Mouse (Mus musculus): ENCODE results near the gene Nek7. TPM values are rescaled to one million over a fixed set of nuclear protein-coding genes. Genes with fewer than 3 reads are reported as not detected.

The Nek7 gene
- polyA plus RNA-seq (2012; rRNA removed) = 24.6 and 24.9 TPM in 2 replicates

DNA sequence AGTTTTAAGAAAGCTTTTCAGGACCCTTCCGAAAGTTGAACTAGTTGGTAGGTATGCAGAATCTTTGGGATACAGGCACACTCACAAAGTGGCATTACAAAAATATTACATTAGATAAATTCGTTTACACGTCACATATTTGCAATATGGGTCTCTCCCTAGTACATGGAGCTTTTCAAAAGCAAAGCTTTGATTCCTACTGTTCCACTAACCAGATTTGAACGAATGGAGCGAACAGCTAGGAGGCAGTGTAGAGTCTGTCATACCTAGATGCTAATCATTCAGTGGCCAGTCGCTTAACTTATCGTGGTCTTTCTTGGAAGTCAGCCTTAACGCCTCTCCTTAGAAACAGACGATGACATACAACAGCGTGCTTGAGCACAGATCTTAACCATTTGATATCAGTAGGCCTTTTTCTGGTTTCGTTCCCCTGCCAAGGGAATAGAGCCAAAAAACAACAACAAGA is at the start of gene Nek7:
TSS of gene Nek7 (minus strand) at position 146 of the 466 bp plus-strand sequence.
- peak in 1 of 2 experiments; percentile 58 for DNase-seq (ENCODE audit: extremely low spot score in 1 of 2, low spot score in 1 of 2)

DNA sequence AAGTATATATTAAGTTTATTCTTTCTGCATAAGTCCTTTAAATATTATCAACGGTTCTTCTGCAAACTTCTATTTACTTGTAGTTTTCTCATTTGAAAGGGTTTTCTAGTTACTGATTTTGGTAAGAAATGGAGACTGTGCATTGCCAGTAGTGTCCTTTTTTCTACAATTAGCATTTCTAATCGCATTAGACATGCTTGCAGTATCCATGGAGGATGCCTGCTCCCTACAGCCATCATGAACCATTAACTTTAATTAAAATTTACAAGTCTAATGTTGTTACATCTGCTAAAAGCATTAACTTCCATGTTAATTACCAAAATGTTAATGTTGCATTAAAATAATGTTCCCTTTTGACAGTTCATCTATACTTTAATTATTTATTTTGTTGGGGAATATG is 42.4 kb upstream of the Nek7 start:
- DNase-seq (ENCODE audit: extremely low spot score in 1 of 2, low spot score in 1 of 2) = no peak

DNA sequence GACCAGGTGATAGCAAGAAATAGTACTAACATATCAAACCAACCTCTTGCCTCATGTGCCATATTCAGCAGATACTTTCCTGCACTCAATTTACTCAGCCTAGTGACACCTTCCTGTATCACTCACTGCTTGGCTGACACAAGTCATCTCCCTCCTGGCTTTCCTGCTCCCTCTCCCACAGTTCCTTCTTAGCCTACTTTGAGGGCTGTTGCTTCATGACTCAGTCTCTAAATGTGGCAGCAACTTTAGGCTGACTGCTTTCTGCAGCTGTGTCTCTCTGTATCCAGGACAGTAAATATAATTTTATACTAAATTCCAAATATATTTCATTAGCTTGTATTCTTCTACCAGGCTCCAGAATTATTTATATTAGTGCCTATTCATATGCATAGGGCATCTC is 34.3 kb upstream of the Nek7 start:
- DNase-seq (ENCODE audit: extremely low spot score in 1 of 2, low spot score in 1 of 2) = peak in 1 of 2 experiments; percentile 35

DNA sequence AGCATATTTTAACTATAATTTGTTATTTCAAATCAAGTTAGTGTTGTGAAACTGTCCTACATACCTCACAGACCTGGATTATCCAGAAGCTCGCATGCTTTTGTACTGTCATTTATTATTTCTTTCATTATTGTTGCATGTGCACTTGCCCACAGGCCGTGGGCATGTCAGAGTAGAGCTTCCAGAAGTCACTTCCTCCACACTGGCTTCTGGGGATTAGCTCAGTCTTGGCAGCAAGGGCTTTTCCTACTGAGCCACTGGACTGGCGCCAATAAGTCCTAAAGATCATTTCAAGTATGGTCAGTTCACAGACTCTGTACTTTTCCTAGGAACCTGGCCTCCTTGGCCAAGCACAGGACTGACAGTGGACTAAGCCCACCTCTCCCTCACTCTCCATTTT is 25.1 kb upstream of the Nek7 start:
- no peak for DNase-seq (ENCODE audit: extremely low spot score in 1 of 2, low spot score in 1 of 2)

DNA sequence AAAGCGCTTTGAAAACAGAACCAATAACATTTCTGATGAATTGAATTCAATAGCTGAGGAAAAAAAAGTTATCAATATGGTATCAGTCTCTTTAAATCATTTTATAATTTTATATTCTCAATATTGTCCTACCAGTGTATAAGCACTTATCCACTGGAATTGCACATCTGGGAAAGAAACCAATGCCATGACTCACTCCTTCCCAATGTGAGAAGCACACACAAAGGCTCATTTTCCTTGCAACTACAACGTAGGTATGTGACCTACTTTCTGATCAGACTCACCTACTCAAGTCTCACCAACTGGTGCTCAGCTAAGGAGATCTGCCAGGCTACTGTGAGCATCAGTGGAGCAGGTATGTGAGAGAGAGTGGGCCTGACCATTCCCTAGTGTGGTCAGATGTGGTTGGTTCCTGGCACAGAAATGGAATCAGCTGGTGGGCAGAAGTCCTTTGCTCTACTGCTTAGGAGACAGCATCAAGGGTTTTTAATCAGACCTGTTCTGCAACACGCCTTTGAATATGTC is 23.4 kb upstream of the Nek7 start:
- no peak for DNase-seq (ENCODE audit: extremely low spot score in 1 of 2, low spot score in 1 of 2)

DNA sequence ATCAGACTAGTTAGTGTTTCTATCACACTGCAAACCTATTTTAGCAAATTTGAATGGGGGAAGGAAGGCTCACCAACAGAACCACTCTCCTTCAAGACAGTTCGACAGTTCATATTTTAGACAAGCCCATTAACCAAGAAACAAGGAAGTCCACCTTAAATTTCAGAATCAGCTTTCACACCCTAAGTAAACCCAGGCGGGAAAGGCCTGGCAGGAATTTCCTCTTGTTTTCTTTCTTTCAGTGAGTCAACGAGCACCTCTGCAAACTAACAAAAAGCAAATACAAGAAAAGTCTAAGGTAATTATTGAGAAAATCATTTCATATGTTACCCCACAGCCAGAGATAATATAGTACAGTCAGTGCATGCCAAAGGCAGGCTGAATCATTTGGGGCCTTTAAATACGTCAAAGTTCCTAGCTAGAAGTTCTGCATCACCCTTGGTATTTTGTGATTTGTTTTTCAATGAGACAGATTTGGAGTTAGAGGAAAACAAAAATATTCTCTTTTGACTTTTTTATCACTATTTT is 21.1 kb upstream of the Nek7 start:
- DNase-seq (ENCODE audit: extremely low spot score in 1 of 2, low spot score in 1 of 2) = no peak

DNA sequence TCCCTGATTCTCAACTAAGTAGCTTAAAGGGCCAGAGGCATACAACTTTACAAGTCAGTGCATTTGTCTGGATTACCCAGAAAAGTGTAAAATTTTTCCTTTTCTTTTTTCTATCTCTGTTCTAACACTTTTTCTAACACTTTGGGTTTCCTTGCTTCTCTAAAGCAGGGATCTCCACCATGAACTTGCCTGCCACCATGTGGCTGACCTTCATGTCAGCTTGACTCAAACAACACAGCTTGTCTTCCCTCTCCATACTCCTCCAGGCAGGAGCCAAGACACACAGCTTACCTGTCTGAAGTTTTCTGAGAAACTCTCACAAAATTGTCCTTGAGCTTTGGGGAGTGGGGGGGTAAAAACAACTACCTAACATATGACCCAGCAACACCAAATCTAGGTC is 17.9 kb upstream of the Nek7 start:
- peak in 1 of 2 experiments; percentile 37 for DNase-seq (ENCODE audit: extremely low spot score in 1 of 2, low spot score in 1 of 2)

DNA sequence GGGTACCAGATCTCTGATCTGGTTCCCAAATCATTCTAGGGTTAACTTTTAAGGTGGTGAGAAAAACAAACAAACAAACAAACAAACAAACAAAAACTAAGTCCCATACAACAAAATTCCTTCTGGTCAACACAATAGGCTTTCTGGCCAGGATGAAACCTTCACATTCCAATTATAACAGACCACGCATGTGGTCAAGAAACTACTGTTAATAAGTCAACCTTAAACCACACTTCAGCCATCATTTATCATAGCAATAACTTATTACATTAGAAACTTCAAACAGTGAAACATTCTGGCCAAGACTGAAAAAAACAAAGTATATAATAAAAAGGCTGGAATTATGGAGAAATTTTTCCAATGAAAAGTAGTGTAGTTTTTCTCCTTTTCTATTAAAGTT is 14.6 kb upstream of the Nek7 start:
- no peak for DNase-seq (ENCODE audit: extremely low spot score in 1 of 2, low spot score in 1 of 2)

DNA sequence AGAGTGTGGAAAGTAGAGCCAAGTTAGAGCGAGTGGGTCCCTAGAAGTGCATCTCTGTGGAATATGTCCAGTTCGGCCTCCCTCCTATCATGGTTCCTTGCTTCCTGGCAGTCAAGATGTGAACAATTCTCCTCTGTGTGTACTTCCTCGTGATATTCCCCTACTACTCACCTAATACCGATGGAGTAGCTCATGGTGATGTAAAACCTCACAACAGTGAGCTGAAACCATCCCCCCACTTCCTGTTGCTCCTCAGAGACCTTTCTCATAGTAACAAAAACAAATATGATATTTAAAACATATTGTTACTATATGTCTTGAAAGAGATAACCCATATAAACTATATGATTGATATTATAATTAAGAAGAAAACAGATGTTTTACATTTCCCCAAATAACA is 9.0 kb upstream of the Nek7 start:
- DNase-seq (ENCODE audit: extremely low spot score in 1 of 2, low spot score in 1 of 2) = no peak

DNA sequence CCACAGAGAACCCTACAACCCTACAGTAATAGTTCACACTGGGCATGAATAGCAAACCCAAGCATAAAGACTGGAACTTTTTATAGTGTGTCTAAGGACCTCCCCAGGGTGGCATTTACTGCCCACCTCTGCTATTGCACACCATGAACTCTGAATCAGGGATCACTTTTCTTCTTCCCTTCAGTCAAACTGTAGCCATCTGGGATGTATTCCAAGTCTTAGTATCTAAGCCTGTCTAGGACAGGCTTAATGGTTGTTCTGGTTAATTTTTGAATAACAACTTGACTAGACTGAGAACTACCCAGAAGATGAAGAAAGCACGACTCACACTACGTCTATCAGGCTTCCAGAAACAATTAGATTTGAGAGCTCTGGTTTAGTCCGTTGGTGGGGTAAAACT is 8.5 kb upstream of the Nek7 start:
- DNase-seq (ENCODE audit: extremely low spot score in 1 of 2, low spot score in 1 of 2) = no peak

DNA sequence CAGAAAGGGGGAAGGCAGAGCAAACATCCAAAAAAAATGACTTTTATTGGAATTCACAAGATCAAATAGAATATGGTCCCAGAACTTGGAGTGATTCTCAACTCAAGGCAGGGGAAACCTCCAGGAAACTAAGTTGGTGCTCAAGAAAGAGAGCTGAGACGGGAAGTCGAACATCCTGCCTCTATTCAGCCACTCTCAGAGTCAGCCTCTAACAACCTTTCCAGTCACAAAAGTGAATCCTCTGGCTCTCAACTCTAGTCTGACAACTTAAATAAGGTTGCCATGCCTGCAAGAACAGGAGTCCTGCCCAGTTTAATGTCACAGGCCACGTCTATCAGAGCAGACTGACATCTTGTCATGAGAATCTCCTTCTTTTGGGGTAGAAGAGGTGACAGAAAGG is 7.9 kb upstream of the Nek7 start:
- no peak for DNase-seq (ENCODE audit: extremely low spot score in 1 of 2, low spot score in 1 of 2)

DNA sequence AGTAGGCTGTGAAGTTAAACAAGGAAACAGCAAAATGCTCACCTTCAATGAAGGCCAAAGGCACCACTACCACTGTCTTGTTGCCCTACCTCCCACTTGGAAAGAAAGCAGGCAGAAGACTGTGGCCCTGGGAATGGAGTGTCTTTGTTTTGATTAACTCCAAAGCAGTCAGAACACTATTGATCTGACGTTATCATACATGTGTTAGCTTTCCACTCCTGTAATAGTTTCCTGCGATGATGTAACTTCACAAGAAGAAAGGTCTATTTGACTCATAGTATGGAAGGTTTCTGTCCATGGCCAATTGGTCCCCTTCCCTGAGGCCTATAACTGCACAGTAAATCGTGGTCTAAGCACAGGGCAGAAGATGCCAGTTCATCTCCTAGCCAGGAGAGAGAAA is 6.3 kb upstream of the Nek7 start:
- no peak for DNase-seq (ENCODE audit: extremely low spot score in 1 of 2, low spot score in 1 of 2)

DNA sequence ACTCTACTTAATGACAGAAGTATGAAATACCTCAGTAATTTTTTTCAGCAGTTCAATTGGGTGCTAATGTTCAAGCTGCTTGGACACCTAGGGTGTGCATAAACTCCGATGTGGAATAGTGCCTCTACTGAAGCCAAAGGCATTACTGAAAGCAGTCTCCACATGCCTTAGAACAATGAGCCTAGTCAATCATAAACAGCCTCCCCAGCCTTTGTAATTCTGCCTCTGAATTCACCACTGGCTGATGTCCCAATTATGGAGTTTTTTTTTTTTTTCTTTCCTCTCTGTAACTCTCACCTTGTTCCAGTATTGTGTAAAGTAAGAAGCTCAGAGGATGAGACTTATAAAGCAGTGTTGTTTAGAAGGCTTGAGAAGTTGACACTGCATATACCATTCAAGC is 3.9 kb upstream of the Nek7 start:
- DNase-seq (ENCODE audit: extremely low spot score in 1 of 2, low spot score in 1 of 2) = no peak

DNA sequence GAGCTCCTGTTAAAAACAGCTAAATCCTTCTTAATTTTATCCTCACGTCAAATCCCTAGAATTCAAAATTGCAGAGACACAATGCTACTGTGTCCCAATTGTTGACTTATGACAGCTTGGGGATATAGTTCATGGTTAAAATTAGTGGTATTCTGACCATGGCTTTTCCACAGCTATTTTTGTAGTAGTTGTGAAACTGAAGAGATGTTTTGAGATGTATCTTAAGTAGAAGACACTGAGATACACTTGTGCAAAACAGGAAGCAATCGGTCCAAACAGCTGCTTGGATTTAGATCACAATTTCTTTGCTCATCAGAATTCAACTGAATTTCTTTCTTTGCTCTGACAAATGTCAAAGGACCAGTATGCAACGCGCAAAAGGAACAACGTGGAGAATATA is 2.9 kb upstream of the Nek7 start:
- DNase-seq (ENCODE audit: extremely low spot score in 1 of 2, low spot score in 1 of 2) = no peak

DNA sequence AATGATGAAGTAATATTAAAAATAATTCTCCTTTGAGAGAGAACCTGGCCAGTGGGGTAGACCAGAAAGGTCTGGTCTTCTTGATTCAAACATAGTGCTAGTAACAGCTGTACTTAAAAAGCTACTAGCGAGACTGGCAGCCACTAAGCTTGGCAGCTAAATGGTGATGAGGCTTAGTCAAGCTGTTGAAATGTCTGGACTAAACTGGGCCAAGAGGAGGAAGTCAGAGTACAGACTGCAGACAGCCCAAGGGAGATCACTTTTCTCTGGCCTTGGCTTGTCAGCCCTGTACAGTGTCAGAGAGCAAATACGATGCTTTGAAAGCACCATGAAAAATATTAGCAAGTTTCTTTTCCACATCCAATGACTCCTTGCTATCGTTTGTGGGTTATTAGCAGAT is 2.5 kb upstream of the Nek7 start:
- no peak for DNase-seq (ENCODE audit: extremely low spot score in 1 of 2, low spot score in 1 of 2)

DNA sequence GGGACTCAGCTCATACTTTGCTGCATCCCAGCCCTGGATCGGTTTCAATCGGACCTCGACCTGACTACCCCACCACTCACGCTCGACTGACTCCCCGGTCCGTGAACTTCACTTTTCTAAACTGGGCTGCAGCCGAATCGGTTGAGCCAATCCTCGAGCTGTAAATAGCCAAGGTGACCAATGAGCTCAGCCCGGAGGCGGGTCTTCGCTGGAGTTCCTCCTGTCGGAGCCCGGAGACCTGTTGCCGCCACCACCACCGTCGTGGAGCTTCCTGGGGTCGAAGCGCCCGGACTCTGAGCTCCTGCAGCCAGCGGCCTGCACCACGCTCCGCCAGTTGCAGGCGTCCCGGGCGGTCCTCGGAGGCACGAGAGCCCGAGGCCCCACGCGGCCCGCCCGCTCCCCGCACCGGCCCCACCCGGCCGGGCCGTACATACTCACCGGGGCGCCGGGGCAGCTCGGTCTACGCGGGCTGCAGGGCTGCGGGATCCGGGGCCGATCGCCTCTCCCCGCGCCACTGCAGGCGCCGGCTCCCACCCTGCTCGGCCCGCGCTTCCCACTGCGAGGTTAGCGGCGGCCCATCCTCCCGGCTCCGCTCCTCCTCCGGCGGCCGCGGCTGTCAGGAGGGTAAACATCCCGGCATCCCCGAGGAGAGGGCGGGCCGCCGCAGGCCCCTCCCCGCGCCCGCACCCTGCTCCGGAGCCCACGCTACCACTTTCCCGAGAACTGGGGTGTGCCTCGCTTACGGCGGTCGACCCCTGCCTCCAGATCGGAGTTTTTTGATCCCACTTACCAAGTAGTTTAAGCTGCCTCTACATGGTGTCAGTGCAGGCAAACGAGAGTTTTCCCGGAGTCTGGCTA is 598 bp downstream of the Nek7 start:
- DNase-seq (ENCODE audit: extremely low spot score in 1 of 2, low spot score in 1 of 2) = peak; percentile 95 to 98

DNA sequence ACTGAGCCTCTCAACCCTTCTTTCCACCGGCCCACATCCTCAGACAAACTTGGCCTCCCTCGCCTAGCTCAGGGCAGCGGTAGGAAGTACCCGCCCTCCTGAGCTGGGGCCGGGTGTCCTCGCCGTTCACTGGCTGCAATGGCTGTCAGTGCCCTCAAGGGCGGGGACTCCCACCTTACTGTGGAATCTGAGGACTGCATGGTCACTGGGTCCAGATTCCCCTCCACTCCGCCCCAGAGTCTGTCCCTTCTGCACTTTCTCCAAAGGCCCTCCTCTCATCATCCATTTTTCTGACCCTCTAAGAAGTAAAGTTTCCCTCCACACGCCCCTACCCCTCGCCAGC is 2.0 kb downstream of the Nek7 start:
- peak; percentile 69 to 80 for DNase-seq (ENCODE audit: extremely low spot score in 1 of 2, low spot score in 1 of 2)

DNA sequence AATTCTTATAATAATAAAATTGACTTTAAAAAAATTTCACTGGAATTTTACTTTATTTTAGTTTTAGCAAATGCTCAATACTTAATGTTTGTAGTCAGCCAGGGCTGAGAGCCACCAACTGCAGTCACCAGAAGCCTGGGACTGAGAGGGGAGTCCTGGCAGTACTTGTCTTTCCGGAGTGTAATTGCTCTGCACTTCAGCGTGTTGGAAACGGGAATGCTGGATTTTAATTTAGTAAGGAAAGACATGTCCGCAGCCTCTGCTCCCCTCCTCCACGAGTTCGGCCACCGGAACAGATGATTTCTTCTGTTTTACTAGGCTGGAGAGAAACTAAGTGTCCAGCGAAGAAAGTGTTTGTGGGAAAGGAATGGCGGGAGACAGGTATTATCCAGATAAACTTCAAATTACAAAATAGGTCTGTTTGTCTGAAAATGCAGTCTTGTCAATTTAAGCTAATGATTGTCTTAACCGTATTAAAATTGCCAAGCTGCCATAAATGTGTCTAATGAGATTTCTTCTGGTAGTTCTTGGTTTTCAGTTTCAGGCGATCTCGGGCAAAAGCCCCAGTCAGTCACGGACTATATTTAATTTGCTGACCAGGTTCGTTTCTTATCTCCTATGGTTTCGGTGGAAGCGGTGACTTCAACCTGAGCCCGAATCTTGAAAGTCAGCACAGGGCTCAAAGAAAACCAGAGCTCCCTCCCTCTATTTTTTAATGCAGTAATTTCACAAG is 2.5 kb downstream of the Nek7 start:
- DNase-seq (ENCODE audit: extremely low spot score in 1 of 2, low spot score in 1 of 2) = no peak

DNA sequence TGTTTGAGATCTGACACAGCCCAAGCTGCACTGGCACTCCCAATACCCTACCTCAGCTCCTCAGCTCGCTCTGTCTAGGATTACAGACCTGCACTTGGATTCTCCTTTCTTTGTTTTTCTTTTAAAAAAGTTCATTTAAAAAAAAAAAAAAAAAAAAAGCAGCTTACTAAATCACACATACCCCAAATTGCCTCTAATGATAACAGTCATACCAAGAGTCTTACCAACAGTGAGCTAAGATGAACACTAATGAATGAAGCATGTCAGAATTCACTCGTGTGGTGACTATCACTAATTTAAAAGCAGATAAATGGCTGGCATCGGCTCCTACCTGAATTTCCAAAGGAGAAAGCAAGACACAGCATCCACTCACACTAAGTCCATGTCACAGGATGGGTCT is 4.6 kb downstream of the Nek7 start:
- DNase-seq (ENCODE audit: extremely low spot score in 1 of 2, low spot score in 1 of 2) = no peak

DNA sequence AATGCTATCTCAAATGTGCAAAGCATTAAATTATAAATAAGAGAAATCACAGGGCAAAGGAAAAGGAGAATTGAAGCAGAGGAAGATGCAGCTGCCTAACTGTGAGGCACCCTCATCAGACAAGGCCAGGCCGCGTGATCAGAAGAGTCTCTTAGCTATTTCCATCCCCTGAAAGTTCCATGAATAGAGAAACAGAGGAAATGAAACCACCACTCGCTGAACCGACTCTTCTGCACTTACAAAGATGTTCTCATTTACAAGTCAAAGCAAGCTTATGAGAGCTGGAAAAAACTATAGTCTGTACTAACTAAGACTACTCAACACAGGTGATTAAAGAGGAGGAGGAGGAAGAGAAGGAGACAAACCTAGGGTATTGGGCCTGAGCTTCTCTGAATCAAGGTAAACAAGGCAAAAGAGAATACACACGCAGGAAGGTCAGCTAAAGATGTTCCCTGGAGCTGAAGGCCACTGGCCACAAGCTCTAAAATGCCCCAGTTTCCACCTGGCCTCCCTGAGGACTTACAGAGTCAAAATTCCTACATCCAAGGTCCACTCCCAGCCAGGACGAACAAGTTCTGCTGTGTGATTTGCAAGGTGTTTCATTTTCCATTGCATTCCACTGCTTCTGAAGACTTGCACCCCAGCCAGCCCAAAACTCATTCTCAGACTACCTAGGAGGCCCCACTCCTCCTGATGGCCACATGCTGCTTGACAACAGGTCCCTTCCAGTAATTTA is 5.2 kb downstream of the Nek7 start:
- DNase-seq (ENCODE audit: extremely low spot score in 1 of 2, low spot score in 1 of 2) = no peak

DNA sequence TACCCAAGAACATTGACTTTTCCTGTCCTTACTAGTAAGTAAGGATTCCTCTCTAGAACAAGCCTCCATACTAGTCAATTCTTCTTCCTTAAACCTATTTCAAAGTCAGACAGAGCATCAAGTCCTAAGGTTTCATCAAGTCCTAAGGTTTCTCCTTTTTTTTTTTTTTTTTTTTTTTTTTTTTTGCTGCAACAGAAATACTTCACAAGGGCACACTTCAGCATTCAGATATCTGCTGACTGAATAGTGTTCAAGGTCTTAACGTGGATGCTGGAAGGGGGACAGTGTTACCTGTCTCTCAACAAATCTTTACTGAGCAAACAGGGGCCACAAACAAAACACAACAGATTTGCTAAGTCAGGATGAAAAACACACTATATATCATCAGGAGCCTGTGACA is 7.8 kb downstream of the Nek7 start:
- no peak for DNase-seq (ENCODE audit: extremely low spot score in 1 of 2, low spot score in 1 of 2)
